Mouse (Mus musculus) T-helper 1 cell (primary cell): ENCODE measurements at regions not wholly inside any gene's neighbourhood (a gene's known extent, or its start where the extent isn't known, plus 50 kb on each side); places are given as distances from the start of the nearest gene placed in this dataset.

Experiments
- in situ Hi-C: fragments of 300-600 bp; cut with MboI, MseI; formaldehyde crosslinking; loops from one replicate; pipeline ENCODE4 v1.15.1; 2025; ENCODE audit warnings: high pct_unique_total_duplicates

DNA sequence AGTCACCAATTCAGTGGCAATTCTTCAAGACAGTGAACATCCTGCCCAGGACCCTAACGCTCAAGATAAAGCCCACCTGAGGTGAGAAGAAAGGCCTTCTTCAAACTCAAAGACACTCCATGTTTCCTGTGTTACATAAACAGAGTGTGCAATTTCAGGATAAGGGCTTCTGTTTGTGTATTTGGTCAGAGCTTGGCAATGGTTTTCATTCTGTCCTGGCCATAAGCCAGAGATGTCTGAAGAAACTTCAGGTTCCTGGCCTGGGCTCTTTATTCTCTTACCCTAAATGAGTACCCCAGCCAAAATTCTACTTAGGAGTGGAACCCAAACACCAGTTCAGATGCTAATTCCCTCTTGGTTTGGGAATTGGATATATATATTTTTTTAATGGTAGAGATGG lies 308.7 kb downstream of the Cog6 start:
- in situ Hi-C loops, result loop anchor here (5.0 kb wide), 1 partner anchor 36 kb away; no protein-coding TSS in a partner anchor

DNA sequence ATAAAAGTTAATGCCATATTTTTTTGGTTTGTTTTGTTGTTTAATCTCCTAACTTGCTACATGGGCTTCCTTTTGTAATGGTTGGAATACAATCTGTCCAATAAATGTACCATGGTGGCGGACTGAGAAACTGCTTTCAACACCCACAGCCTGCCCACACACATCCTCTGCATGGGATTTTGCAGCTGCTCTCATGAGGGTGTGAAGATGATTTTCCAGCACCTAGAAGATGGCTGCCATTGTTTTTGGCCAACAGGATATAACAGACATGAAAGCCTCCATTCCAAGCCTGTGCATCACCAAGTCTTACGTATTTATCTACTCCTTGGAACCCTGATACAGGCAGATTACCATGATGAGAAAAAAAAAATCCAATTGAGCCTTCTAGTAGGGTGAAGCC lies 310.4 kb downstream of the Cog6 start:
- in situ Hi-C loops, result loop anchor here (5.0 kb wide), 1 partner anchor 34 kb away; no protein-coding TSS in a partner anchor

- in situ Hi-C loops, result no loop called here
Measured at GRCm38 (mm10) chr3:52703751-52704150, 313.3 kb downstream of the Cog6 start.

- in situ Hi-C loops, result no loop called here
Measured at GRCm38 (mm10) chr3:52702962-52703361, 314.1 kb downstream of the Cog6 start.

DNA sequence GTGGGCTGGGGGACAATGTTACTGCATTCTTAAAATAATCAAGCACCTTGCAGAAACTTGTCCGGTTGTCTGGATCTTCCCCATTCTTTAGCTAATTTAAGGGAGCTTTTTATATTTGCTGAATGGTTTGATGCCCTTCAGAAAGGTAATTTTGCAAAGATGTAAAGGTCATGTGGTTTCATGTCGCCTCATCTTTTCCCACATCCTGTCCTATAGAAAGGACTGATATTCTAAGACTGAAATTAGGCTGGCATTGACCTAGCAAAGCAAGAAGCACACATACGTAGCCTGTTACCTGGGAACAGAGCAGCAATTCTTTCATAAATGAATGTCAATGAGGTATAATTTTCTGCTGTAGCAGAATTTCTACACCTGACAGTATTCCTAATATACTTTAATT lies 315.4 kb downstream of the Cog6 start:
- in situ Hi-C loops, result no loop called here

DNA sequence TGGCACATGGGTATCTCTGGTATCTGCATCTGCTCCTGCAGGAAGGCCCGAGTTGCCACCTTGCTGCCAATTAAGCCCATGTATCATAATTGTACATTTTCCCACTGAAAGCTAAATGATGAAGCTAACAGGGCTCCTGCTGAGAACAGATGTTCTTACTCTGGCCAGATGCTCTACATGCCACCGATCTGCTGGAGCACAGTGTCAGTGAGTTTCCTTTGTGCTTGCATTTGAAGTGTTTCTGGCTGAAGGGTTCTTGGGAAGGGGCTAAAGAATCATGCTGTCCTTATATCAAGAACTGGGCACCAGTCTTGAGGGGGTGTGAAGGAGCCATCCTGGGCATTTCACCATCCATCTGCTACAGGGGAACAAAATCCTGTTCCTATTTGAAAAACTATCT lies 323.2 kb downstream of the Cog6 start:
- in situ Hi-C loops, result no loop called here

DNA sequence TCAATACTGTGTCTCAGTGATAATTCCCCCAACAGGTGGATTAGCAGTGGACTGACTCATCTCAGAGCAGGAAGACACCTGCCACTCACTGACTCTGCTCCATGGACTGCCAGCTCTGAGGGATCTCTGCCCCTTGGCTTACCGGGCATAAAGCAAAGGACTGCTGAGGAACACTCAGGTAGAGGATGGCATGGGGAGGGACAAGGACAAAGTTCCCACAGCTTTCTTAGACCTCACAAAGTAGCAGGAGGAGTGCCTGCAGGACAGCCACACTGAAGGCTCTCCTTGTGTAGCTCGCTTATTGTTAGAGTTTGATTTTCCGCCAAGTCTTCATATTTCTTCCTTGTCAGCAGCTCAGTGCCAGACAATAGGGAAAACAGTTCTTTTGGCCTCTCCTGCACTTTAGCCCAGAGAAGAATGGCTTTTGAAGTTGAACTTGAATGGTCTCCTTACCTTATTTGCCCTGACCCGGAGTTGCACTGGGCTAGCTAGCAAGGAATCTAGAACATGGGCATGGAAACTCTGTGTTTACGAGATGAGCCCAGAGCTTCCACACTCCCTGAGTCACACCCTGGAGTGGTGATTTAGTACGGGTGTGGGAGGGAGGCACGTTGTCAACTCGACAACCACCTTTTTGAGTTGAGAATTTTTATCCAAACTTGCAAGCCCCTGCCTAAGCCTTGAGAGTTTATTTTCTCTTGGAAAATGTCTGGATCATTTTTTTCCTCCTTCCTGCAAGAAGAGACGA lies 331.4 kb downstream of the Cog6 start:
- in situ Hi-C loops, result no loop called here

GRCm38 (mm10) chr3:52680824-52681388 lies 336.1 kb downstream of the Cog6 start:
- in situ Hi-C loops, result no loop called here

GRCm38 (mm10) chr3:52676886-52677670 lies 340.0 kb downstream of the Cog6 start:
- in situ Hi-C loops, result no loop called here

DNA sequence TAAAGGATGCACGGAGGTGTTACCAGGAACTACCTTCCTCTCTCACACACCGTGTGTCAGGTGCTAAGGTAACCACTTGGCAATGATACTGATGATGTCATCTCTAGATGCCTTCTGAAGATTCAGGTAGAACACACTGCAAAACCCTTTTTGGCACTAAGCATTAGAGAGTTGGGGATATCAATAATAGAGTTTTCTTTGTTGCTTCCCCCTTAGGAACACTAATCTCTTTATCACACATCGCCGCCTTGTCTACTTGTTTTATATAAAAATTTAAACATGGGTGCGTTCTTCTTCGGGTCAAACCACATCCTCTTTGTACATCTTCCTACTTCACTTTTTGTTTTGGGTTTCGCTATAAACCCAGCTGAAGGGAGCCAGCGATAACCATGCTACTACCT lies 346.4 kb downstream of the Cog6 start:
- in situ Hi-C loops, result loop anchor here (5.0 kb wide), 1 partner anchor 37 kb away; no protein-coding TSS in a partner anchor

DNA sequence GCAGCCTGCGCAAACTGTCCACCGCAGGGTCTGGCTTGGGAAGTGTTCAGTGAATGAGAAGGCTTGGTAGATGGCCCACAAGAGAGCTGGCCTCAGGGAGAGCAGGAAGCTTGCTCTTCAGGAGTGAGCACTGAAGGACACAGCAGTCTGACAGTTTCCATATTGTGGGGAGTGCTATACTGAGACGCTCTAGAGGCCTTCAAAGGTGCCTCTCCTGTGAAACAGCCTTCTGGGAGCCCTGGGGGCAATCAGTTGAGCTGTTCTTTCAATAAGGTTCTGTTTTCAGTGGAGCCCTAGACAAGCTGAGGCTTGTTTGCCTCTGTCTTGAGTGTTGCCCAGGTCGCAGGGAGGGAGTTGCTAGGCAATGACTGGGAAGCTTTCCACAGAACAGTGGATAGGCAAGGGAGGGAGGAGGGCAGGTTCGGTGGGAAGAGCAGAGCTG lies 353.9 kb downstream of the Cog6 start:
- in situ Hi-C loops, result no loop called here

DNA sequence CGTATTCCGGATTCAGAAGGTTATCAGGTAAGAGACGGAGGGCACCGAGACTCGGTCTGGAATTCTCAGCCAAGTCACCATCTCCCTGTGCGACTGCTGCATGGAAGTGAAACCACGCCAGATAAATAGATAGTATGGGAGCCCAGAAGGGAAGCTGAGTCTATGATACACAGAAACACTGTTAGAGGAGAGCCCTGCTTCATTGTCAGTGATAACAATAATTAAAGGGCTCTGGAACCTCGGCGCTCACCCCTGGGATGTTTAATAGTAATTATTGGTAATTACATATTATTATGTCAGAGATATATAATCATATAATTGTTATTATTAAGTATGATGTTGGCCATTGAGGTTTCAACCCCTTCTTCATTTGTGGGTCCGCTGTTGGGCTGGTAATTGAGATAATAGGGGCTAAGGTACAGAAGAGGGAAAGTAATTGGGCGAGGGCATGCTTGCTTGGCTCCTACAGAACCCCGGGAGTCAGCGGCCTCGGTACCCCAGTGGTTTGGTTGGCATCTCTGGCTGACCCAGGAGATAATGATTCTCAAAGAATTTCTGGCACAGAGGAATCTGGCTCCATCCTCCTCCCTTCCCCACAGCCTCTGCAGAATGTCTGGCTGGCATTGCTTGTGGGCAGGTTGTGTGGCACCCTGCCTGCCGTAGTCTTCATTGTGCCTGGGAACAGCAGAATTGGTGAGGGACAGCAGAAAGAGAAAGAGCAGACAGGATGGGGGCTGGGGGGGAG lies 354.7 kb downstream of the Cog6 start:
- in situ Hi-C loops, result no loop called here

DNA sequence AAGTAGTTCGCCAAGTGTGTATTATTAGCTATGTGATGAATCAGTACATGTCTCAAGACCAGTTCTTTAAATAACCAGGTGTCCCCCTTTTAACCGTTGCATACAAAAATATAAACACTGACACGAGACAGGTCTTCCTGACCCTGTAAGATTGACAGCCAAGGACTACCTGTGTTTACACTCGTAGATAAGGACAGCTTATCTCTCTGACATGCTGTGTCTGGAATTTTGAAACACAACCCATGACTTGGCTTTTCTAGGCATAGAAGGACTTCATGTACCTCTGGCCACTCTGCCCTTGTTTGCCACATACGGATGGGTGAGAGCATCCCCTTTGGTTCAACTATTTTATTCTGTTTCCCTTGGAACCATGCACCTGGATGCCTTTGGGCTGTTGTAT lies 364.0 kb downstream of the Cog6 start:
- in situ Hi-C loops, result no loop called here

DNA sequence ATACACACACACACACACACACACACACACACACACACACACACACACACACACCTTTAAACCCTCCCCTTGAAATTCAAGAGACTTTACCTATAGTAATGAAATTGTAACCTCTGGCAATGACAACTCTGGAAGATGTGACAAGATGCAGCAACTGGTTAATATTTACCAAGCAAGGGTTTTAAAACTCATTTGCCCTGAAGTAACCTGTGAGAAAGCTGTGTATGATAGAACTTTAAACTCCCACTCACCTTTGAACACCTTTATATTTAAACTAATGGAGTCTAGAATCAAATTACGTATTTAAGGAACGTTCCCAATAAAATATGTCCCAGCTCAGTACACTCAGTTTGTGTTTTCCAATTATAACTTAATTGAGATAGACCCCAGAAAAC lies 364.6 kb downstream of the Cog6 start:
- in situ Hi-C loops, result no loop called here

DNA sequence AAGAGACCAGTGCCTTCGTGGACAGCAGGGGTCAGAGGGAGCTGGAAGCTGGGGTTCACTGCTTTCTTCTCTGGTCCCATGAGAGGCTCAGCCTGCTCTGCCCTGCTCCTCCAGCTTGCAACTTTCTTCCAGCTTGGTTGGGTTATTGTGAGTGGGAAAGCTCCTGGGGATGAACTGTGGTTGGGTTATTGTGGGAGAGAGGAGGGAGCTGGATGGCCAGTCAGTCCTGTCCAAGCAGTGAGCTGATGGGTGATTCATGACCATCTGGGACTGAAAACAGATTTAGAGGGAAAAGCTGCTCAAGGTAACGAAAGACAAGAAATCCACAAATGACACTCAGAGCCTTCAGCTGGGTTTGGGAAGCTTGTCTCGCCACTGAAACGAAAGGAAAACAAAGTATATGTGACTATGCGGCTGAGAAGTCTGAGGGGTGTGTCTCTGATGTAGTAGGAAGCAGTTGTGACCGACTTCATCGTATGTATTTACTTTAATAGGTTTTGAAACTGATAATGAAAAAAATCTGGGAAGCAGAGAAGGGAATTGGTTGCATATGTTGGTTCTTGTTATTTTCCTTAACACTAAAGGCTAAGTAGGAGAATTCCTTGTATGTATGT lies 365.1 kb downstream of the Cog6 start:
- in situ Hi-C loops, result no loop called here

DNA sequence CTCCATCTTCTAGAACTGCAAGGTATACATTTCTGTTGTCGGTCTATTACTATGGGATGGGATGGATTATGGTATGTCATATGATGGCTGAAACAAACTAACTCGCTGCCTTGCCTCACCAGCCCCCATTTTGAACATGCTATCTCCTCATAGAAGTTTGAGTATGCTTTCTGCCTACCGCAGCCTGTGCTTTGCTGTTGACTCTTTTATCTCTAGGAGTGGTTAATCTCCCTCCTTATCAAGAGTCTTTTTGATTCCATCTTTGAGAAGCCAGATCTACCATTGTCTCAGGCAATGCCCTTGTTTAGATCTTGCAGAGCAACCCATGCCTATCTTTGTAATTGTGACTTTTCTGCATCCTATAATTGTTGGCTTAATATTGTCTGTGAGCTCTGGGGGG lies 367.0 kb downstream of the Cog6 start:
- in situ Hi-C loops, result no loop called here

GRCm38 (mm10) chr3:52648836-52649500 lies 368.1 kb downstream of the Cog6 start:
- in situ Hi-C loops, result no loop called here

GRCm38 (mm10) chr3:52647900-52648299 lies 369.1 kb downstream of the Cog6 start:
- in situ Hi-C loops, result no loop called here

DNA sequence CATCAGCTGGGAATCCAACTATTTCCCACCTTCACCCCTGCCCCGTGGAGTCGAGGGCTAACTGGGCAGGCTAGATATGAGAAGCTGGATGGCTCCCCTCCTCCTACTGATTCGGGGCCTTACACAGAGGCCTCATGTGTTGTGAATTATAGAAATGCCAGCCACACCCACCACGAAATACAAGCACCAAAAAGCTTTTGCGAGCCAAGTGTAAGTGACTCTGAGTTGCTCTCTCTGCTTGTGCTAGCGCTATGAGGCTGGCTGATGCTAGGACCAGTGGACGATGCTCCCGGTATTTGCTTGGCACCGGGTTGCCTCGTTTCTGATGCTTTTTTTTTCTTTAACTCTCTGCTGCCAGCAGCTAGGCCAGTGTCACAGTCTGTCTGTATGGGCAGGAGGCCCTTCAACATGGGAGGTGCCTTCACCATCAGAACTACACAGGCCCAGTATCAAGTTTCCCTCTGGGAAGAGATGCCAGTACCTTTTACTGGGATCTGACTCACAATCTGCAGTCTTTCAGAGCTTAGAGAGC lies 369.8 kb downstream of the Cog6 start:
- in situ Hi-C loops, result no loop called here

DNA sequence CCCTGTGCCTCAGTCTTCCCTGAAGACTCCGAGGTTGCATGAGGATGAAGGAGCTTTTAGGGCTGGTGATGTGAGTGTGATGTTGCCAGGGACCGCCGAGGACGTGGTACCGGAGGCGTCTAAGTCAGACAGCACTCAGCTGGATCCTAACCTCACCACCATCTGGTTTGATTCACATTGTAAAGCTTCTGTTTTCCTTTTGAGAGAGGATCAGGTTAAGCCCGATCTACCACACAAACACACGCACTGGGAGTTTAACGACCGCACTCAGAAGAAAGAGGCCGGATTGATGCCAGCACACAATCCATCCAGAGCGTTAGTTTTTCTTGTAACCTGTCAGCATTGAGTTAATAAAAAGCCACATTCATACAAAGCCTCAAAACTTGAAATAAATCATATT lies 371.9 kb downstream of the Cog6 start:
- in situ Hi-C loops, result no loop called here
